Mouse (Mus musculus): ENCODE measurements at regions not wholly inside any gene's neighbourhood (a gene's known extent, or its start where the extent isn't known, plus 50 kb on each side); places are given as distances from the start of the nearest gene placed in this dataset.

DNA sequence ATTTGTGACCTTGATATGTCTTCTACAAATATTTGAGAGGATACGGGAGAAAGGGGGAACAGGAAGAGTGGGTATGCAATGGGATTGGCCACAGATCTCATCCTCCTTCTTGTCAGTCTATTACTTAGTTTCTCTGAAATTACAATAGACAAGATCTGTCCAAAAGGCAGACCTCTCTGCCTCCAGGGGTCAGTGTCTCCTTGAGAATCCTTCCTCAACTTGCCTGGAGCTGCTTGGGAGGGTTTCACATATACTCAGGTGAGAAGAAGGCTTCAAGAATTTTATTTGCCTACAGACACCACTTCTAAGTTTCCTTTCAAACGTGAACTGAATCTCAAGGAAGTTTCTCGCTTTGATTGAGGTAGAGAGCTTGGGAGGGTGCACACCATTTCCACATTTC lies 575.0 kb upstream of the Fam241a start:
- TF ChIP-seq POLR2A (IDR thresholded peaks at IDR 0.05; ENCODE audit: low read depth, low read length) (no peak), CTCF (IDR thresholded peaks at IDR 0.05; ENCODE audit: extremely low read depth, insufficient read depth, insufficient read length, insufficient replicate concordance) (no peak)

All from spleen, adult 2 months (tissue).